Mouse (Mus musculus) layer of hippocampus, postnatal 14 days (tissue): ENCODE data around the gene Grin2d. TPM values are rescaled to one million over a fixed set of nuclear protein-coding genes. Genes with fewer than 3 reads are reported as not detected.

Source experiments
- DNase-seq, 2 experiments: peaks; one replicate each; pipeline ENCODE4 v3.0.0; 2021 to 2022; ENCODE audit warnings: low spot score in 2 of 2, mixed read lengths in 1 of 2
- total RNA-seq, 2 experiments: library from RNA; stranded (reverse); gene quantifications; 2 replicates each; pipeline ENCODE4 v1.2.3; 2021

Gene Grin2d
- total RNA-seq, 2 experiments from 2014 or later: 19.7 to 20.4 TPM

DNA sequence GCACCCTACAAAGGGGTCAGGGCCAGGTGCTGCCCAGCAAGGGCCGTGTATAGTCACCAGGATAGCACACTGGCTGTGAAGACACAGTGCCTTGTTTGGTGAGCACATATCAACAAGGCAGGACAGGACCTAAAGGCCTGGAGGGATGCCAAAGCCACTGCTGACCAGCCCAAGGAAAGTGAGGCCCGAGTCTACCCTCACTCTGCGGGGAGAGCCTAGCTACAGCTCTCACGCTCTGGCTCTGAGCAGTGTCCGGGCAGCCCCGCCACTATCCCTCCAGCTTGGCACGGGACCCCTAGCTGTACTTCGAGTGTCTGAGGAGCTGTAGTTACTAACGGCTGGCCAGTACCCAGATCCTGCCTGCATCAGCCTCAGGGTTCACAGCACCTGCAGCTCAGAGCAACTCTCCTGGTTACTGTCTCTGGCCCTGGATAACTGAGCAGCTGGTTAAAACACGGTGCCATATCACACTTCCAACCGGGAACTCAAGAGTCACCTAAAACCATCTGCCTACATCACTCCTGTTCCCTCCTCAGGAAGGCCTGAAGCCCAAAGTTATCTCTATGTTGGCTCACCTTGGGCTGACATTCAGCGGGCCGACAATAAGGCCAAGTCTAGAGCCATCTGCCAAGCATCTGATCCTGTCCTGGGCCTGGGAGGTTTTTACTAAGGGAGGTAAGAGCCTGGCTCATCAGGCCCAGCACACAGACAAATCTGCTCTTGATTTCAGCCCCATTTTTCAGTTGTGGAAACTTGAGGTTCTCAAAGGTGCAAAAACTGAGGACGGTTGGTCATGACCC is 68.7 kb downstream of the Grin2d start:
- no peak for DNase-seq

DNA sequence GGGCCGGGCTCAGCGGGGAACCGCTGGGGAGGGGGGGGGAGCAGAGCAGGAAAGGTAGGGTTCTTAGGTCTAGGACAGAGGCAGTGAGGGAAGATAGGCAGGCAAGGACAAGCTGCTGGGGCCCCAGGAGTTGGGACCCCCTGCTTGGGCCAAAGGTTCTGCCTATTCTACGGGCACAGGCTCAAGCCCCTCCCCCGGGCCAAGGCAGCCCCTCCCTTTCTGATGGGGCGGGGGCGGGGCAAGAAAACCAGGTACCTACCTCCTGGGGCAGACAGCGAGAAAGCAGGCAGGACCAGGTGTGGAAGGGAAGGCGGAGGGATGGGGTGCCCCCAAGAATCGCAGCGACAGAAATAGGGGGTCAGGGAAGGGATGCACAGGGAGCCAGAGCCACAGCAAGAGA is 69.7 kb downstream of the Grin2d start:
- no peak for DNase-seq

DNA sequence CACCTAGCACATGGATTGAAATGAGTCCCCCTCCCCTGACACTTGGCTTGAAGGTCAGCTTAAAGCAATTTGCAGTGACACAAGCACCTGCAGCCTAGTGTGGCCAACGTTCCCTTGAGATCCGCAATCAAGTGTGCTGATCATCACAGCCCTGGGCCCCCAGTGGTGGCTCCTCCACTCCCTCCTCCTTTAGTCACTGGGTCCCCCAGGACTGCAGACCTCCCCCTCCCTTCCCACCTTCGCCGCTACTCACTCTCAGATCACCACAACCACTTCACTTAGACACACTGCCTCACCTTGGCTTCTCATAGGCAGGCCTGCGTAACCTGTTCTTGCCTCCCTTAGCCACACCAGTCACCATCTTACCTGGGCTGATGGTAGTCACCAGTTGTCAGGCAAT is 72.2 kb downstream of the Grin2d start:
- no peak for DNase-seq

DNA sequence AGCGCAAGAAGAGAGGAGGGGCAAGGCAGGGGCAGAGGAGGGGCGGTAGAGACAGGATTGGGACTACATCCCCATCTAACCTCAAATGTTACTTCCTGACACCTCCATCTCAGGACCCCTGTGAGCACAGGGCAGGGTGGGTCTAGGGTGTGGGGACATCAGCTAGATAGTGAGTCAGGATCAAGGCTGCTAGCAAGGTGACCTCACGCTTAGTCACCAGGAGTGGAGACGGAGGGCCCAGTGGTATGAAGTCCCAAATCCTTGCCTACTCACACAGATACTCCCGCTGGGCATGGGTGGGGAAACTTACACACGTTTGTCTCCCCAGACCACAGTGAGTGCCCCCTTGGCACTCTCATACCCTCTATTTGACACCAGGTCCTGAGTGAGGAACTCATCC is 75.6 kb downstream of the Grin2d start:
- no peak for DNase-seq

DNA sequence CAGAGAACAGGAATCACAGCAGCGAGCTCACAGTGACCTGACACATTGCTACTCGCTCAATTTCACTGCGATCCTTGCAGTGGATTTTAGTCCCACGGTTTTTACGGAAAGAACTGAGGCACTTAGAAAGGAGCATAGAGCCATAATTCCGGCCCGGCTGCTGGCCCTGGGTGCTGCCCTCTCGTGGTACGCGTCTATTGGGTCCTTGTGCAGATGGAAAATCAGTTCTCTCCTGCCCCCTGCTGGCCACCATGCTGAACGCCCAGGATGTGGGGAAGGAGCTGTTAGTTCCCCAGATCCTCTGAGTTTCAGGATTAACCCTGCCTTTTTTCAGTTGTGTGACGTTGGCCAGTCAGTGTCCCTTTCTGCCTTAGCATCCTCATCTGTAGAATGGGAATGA is 76.8 kb downstream of the Grin2d start:
- DNase-seq: peak; percentile 89 to 94

DNA sequence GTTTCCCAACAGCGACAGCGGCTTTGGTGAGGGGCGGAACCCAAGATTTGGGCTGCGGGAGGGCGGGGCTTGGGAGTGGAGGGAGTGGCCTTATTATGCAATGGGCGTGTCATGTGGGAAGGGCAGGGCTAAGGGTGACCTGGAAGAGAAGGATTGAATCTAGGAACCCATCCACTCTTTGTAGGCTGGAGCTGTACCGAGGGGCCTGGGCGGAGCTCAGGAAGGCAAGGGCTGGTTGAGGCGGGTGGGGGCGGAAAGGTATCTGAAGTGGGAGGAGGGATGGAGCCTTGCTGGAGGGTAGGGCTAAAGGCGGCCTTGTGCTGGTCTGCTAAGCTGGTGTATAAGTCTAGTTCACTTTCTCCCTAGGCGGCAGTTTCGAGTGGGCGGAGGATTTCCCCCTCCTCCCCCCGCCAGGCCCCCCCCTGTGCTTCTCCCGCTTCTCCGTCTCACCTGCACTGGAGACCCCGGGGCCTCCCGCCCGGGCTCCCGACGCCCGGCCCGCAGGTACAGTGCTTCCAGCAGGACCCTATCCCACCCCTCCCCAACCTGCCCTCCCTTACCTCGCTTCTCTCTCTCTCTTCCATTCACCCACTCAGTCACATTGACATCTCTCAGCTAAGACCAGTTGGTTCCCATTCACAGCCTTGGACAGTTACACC is 77.5 kb downstream of the Grin2d start:
- no peak for DNase-seq

DNA sequence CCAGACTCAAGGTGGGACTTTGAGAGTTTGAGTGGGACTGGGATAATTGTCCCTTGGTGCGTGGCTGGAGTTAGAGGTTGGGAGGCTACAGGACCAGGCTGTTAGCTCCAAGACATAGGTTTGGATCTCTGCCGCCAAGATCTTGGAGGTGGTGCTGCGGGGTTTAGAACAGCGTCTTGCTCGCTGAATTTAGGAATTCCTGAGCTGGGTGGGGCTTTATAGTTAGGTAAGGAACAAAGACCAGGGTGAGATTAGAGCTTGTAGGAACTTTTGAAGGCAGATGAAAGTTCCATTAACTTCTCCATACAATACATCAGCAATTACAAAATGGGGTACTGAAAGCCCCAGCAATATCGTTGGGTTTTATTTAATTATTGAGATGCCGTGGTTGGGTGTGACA is 78.2 kb downstream of the Grin2d start:
- no peak for DNase-seq

DNA sequence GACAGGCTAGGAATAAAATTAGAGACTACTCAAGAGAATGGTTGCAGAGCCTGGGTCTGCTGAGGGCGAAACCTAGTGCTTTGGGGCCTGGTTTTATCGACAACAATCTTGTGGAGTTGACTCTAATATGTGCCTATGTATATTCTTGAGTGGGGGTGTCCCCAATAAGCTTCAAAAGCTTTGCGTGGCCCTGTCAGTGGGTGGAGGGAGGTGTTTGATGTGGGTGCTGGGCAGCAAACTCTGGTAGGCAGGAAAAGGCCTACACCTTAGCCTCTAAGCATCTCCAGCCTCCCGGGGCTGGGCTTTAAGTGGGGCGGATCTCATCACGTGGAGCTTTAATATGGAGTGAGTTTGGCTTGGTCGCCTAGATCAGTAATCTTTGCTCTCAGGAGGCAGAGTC is 79.2 kb downstream of the Grin2d start:
- DNase-seq: no peak

DNA sequence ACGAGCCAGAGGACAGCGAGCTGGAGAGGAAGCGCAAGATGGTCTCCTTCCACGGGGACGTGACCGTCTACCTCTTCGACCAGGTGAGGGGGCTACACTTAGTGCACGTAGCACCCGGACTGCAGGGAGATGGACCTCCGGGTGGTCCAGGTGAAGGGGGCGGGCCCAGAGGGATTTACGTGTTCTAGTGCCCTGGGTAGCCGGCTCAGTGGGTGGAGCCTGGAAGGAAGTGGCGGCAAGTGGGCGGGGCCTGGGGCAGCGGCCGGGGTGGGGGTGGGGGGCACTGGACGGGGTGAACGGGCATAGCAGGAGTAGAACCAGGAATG is 79.7 kb downstream of the Grin2d start:
- DNase-seq: no peak

DNA sequence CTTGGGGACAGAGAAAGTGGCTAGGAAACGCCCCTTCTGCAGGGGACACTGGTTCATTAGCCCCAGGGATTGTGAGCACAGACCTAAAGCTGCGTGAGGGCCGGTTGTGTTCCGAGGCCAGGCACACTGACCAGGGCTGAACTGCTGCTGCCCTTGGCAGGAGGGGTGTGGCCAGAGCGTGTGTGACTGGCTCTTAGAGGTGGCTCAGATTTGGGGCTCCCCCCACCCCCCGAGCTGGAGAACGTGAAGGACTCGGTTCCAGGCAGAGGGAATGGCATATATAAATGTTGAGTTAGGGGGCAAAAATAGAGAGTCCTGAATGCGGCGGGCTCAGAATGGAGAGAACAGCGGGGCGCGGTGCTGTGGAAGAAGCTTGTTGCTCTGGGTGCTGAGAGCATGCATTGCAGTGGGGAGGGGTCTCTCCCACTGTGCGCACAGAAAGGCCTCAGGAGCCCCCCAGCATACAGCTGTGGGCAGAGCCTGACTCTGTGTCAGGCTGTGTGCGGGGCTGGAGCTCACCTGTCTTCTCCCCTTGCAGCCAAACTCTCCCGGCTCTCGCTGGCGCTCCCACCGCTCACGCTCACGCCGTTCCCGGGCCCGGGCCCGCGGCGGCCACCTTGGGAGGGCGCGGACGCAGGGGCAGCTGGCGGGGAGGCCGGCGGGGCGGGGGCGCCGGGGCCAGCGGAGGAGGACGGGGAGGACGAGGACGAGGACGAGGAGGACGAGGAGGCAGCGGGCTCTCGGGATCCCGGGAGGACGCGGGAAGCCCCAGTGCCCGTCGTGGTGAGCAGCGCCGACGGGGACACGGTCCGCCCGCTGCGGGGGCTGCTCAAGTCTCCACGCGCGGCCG is 80.3 kb downstream of the Grin2d start:
- no peak for DNase-seq

DNA sequence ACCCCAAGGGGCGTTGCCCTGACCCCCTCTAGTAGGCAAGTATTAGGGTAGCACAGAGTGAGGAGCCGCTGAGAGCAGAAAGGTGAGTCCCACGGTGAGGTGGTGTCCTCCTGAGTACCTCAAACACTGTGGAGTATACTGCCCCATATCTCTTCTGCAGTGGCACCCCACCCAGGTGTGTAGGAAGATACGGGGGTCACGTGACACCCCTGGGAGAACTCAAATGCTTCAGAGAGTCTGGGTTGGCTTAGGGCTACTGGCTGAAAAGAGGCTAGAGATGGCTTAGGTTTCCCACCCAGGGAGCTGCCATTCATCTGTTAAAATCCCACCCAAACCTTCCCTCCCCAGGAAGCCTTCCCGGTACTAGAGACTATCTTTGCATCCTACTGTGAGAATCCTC is 81.2 kb downstream of the Grin2d start:
- no peak for DNase-seq

DNA sequence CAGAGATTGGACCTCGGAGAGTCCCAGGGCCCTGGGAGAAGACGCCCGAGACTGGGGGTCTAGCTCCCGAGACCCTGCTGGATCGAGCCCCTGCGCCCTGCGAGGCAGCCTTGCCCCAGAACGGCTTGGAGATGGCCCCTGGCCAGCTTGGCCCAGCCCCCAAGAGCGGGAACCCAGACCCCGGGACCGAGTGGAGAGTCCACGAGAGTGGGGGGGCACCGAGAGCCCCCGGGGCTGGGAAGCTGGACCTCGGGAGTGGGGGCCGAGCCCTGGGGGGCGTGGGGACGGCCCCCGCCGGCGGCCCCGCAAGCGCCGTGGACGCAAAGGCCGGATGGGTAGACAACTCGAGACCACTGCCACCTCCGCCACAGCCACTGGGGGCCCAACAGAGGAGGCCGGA is 83.2 kb downstream of the Grin2d start:
- DNase-seq: no peak

DNA sequence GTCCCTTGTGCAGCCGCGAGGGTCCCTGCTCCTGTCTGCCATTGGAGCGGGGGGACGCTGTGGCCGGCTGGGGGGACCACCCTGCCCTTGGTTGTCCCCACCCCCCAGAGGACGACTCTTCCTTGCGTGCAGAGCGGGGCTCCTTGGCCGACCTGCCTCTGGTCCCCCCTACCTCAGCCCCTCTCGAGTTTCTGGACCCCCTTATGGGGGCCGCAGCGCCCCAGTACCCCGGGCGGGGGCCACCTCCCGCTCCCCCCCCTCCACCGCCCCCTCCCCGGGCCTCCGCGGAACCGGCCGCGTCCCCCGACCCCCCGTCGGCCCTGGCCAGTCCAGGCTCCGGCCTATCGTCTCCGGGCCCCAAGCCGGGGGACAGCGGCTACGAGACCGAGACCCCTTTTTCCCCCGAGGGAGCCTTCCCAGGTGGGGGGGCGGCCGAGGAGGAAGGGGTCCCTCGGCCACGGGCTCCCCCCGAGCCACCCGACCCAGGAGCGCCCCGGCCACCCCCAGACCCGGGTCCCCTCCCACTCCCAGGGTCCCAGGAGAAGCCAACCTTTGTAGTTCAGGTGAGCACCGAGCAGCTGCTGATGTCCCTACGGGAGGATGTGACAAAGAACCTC is 84.1 kb downstream of the Grin2d start:
- DNase-seq: no peak

DNA sequence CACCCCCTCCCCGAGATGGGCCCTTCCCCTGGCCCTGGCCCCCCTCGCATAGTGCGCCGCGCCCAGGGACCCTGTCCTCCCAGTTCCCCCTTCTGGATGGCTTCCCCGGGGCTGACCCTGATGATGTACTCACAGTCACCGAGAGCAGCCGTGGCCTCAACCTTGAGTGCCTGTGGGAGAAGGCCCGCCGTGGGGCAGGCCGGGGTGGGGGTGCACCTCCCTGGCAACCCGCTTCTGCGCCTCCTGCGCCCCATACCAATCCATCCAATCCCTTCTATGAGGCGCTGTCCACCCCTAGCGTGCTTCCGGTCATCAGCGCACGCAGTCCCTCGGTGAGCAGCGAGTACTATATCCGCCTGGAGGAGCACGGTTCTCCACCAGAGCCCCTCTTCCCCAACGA is 84.9 kb downstream of the Grin2d start:
- DNase-seq: no peak

DNA sequence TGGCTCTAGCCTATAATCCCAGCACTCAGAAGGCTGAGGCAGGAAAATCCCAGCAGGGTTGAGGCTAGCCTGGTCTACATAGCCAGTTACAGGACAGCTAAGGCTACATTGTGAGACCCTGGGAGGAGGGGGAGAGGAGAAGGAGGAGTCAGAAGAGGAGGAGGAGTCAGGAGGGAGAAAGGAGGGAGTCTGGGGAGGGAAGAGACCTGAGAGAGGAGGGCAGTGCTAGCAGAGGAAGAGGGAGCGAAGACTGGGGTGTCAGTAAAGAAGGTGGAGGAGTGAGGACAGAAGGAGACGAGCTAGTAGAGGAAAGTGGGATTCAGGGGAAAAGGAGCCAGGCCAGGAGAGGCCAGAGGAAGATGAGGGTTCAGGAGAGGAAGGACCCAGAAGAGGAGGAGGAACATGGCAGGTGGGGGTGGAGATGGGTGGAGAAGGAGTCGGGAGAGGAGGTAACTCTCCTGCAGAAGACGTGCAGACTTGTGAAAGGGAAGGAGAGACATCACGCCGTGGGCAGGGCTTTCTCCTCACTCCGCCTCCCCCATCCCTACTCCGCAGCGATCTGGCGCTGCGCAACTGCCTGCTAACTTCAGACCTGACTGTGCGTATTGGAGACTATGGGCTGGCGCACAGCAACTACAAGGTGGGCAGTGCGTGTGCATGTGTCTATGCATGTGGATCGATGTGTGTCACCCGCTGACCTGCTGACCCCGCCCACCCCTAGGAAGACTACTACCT is 86.3 kb downstream of the Grin2d start:
- no peak for DNase-seq

DNA sequence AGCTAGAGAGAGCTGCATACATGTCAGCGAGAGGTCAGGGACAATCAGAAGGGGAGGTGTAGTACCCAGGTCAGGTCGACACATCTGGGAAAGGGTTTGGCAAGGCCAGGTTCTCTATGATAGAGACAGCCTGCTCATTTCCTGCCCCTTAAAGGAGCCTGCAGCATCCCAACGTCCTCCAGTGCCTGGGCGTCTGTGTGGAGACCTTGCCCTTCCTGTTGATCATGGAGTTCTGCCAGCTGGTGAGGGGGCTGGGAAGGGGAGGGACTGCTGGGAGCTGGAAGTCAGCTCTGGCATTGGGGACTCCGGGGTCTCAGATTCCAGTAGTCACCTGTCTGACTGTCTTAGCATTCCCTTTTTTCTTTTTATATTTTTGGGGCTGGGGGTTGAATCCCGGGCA is 87.5 kb downstream of the Grin2d start:
- DNase-seq: no peak

DNA sequence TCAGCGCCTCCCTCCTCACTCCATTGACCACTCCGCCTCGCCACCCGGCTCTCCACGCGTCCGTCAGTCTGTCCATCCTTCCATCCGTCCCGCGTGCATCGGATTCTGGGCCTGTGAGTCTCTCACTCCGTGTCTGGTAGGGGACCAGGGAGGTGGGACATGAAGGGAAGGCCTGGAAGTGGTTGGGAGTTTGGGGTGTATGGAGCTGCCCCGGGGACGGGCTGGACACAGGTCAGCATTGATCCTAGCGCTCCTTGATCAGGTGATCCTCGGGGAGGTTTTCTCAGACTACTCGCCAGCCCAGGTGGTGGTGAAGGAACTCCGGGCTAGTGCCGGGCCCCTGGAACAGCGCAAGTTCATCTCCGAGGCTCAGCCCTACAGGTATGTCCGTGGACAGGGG is 90.5 kb downstream of the Grin2d start:
- DNase-seq: no peak

DNA sequence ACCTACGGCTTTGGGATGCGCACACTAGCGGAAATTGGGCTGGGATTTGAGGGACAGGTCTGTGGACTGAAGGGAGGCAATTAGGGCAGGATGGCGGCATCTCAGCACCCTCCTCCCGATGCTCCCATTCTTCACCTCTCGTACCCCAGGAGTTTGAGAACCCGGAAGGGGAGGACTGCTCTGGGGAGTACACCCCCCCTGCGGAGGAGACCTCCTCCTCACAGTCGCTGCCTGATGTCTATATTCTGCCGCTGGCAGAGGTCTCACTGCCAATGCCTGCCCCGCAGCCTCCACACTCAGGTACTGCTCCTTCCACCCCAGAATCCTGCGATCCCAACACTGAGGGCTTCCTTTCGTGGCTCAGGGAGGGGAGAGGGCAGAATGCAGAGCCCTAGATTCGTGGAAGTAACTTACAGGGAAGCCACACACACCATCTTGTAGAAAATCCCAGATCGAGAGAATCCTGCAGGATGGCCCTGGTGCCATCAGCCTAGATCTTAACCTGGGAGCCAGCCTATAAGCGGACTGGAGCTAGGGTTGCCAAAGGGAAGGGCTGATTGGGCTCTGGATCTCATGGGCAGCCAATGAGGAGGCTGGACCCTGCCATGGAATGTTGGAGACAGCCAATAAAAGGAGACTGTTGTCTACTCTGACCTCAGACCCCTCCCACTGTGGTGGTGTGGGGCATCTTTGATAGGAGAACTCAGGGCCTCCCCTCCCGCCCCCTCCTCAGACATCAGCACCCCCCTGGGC is 91.3 kb downstream of the Grin2d start:
- no peak for DNase-seq

DNA sequence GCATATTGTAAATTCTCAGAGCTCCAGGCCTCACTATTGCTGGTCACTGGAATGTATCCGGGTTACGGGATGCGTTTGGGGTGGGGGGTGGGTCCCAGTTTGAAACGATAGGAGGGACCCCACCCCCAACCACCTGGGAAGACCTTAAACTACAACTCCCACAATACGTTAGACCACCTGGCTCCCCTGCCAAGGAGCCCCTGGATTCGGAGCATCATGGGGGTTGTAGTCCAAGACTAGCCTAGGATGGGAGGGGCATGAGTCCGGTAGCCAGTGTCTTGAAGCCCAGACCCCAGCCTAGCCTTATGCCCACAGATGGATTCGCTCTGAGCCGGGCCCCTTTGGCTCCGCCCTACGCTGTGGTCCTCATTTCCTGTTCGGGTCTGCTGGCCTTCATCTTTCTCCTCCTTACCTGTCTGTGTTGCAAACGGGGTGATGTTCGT is 92.0 kb downstream of the Grin2d start:
- no peak for DNase-seq
